Mouse (Mus musculus): Measurements from ENCODE around the gene Sost. TPM values are rescaled to one million over a fixed set of nuclear protein-coding genes. Genes with fewer than 3 reads are reported as not detected.

Sost gene
- polyA plus RNA-seq, 1 experiment from 2014 or later = not detected

- H3K36me3 ChIP-seq (ENCODE audit: control insufficient read depth, insufficient read depth, low read length) = no peaks in the 10 kb centered on the region
- H3K27me3 ChIP-seq (ENCODE audit: control insufficient read depth, insufficient read depth, low read length) = no peaks in the 10 kb centered on the region
- H3K4me2 ChIP-seq (ENCODE audit: low read length) = no peak overlapping the region
- WGBS = 89% methylated on average over 5 of the region's 5 CpGs
- H3K9ac ChIP-seq (replicated peaks; ENCODE audit: low read length) = no peak overlapping the region
- H3K9me3 ChIP-seq (ENCODE audit: control insufficient read depth, low read length) = no peaks in the 10 kb centered on the region
- DNase-seq (no peak), ATAC-seq (ENCODE audit: low FRiP score, low TSS enrichment) (no peak)
- H3K27ac ChIP-seq (replicated peaks; ENCODE audit: low read depth, low read length) = no peak overlapping the region
- no peak overlapping the region for H3K4me3 ChIP-seq (replicated peaks; ENCODE audit: low read depth, low read length)
- peaks cover 10% of the 10 kb centered on the region for H3K4me1 ChIP-seq (ENCODE audit: control insufficient read depth, insufficient read depth, low read length)
Observed at GRCm38 (mm10) chr11:101979140-101979539, 12.3 kb upstream of the Sost start.

DNA sequence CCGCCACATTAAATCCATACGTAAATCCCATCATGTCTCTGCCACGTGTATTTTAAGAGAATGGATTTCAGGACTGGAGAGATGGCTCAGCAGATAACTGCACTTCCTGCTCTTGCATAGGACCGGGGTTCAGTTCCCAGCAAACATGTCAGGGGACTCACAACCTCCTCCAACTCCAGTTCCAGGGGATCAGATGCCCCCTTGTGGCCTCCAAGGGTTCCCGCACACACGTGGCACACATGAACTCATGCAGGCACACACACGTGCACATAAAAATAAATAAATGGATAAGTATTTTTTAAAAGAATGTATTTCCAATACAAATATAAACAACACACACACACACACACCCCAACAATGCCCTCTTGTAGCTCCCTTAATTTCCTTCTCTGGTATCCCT, 10.1 kb upstream of the Sost start:
- no peak for ATAC-seq (ENCODE audit: low FRiP score, low TSS enrichment)
- no peaks in the 10 kb centered on the region for H3K9me3 ChIP-seq (ENCODE audit: control insufficient read depth, low read length)
- H3K4me2 ChIP-seq (ENCODE audit: low read length) = no peak overlapping the region
- H3K36me3 ChIP-seq (ENCODE audit: control insufficient read depth, insufficient read depth, low read length) = no peaks in the 10 kb centered on the region; the same call in 1 of the 2 replicates
- no peak overlapping the region for H3K4me3 ChIP-seq (replicated peaks; ENCODE audit: low read depth, low read length)
- no peaks in the 10 kb centered on the region for H3K27me3 ChIP-seq (ENCODE audit: control insufficient read depth, insufficient read depth, low read length)
- DNase-seq = no peak
- 98% methylated on average over 7 of the region's 7 CpGs for WGBS
- no peak overlapping the region for H3K27ac ChIP-seq (replicated peaks; ENCODE audit: low read depth, low read length)
- no peak overlapping the region for H3K9ac ChIP-seq (replicated peaks; ENCODE audit: low read length)
- no peaks in the 10 kb centered on the region for H3K4me1 ChIP-seq (ENCODE audit: control insufficient read depth, insufficient read depth, low read length)

- WGBS = 60% methylated on average over 9 of the region's 9 CpGs
- Histone ChIP-seq H3K4me2 (ENCODE audit: low read length) (no peak overlapping the region), H3K36me3 (ENCODE audit: control insufficient read depth, insufficient read depth, low read length) (no peaks in the 10 kb centered on the region; the same call in 1 of the 2 replicates), H3K27ac (replicated peaks; ENCODE audit: low read depth, low read length) (no peak overlapping the region), H3K9ac (replicated peaks; ENCODE audit: low read length) (no peak overlapping the region), H3K9me3 (ENCODE audit: control insufficient read depth, low read length) (no peaks in the 10 kb centered on the region), H3K27me3 (ENCODE audit: control insufficient read depth, insufficient read depth, low read length) (no peaks in the 10 kb centered on the region), H3K4me3 (replicated peaks; ENCODE audit: low read depth, low read length) (no peak overlapping the region), H3K4me1 (ENCODE audit: control insufficient read depth, insufficient read depth, low read length) (no peaks in the 10 kb centered on the region)
- ATAC-seq (ENCODE audit: low FRiP score, low TSS enrichment) (no peak), DNase-seq (no peak)
Observed at GRCm38 (mm10) chr11:101974923-101975322, 8.1 kb upstream of the Sost start.

DNA sequence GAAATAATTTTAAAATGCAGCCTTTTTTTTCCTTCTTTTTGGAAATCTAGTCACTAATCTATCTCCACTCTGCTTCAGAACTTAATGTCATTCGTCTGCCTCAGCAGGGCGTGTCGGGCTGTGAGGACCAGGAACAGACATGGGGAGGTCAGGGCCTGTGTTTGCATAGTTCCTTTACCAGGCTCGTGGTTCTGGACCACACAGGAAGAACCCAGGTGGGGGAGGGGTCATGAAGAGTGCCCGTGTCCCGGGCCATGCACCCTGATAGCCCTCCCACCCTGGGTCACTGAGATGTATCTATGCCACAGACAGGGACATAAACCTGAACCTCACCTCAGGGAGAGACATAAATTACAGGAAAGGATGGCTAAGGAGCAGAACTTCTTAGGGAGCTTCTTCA, 7.4 kb upstream of the Sost start:
- DNase-seq (no peak), ATAC-seq (ENCODE audit: low FRiP score, low TSS enrichment) (no peak)
- Histone ChIP-seq H3K36me3 (ENCODE audit: control insufficient read depth, insufficient read depth, low read length) (no peaks in the 10 kb centered on the region; the same call in 1 of the 2 replicates), H3K4me3 (replicated peaks; ENCODE audit: low read depth, low read length) (no peak overlapping the region), H3K27me3 (ENCODE audit: control insufficient read depth, insufficient read depth, low read length) (no peaks in the 10 kb centered on the region), H3K27ac (replicated peaks; ENCODE audit: low read depth, low read length) (no peak overlapping the region), H3K4me2 (ENCODE audit: low read length) (no peak overlapping the region), H3K9me3 (ENCODE audit: control insufficient read depth, low read length) (no peaks in the 10 kb centered on the region), H3K4me1 (ENCODE audit: control insufficient read depth, insufficient read depth, low read length) (no peaks in the 10 kb centered on the region), H3K9ac (replicated peaks; ENCODE audit: low read length) (no peak overlapping the region)
- WGBS = 63% methylated on average over 6 of the region's 6 CpGs

DNA sequence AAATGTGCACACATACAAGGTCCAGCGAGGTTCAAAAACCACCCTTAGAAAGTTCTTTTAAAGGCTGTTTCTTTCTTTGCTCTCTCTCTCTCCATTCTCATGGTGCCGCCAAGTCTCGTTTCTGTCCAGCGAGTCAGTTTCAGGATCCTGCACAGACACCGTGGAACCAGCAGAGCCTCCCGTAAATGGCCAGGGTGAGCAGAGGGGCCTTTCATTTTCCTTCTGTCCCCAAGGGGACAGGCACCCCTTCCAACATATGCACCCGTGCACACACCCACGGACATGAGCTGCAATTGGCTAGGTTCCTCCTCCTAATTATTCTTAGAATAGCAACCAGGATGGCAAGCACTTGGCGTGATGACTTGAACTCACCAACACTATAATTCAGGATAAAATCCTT, 6.7 kb upstream of the Sost start:
- Histone ChIP-seq H3K4me2 (ENCODE audit: low read length) (no peak overlapping the region), H3K36me3 (ENCODE audit: control insufficient read depth, insufficient read depth, low read length) (no peaks in the 10 kb centered on the region; the same call in 1 of the 2 replicates), H3K4me1 (ENCODE audit: control insufficient read depth, insufficient read depth, low read length) (0 out of 2 replicates have a peak, but pooled peaks cover 2% of the 10 kb centered on the region), H3K27me3 (ENCODE audit: control insufficient read depth, insufficient read depth, low read length) (no peaks in the 10 kb centered on the region), H3K9me3 (ENCODE audit: control insufficient read depth, low read length) (no peaks in the 10 kb centered on the region), H3K27ac (replicated peaks; ENCODE audit: low read depth, low read length) (no peak overlapping the region), H3K4me3 (replicated peaks; ENCODE audit: low read depth, low read length) (no peak overlapping the region), H3K9ac (replicated peaks; ENCODE audit: low read length) (no peak overlapping the region)
- DNase-seq (no peak), ATAC-seq (ENCODE audit: low FRiP score, low TSS enrichment) (no peak)
- 75% methylated on average over 9 of the region's 9 CpGs for WGBS

GRCm38 (mm10) chr11:101972651-101973050, 5.8 kb upstream of the Sost start:
- DNase-seq (no peak), ATAC-seq (ENCODE audit: low FRiP score, low TSS enrichment) (no peak)
- no peak overlapping the region for H3K4me2 ChIP-seq (ENCODE audit: low read length)
- WGBS = 98% methylated on average over 5 of the region's 5 CpGs
- H3K4me1 ChIP-seq (ENCODE audit: control insufficient read depth, insufficient read depth, low read length) = 0 out of 2 replicates have a peak, but pooled peaks cover 2% of the 10 kb centered on the region
- H3K4me3 ChIP-seq (replicated peaks; ENCODE audit: low read depth, low read length) = no peak overlapping the region
- no peak overlapping the region for H3K27ac ChIP-seq (replicated peaks; ENCODE audit: low read depth, low read length)
- no peaks in the 10 kb centered on the region; the same call in 1 of the 2 replicates for H3K27me3 ChIP-seq (ENCODE audit: control insufficient read depth, insufficient read depth, low read length)
- H3K36me3 ChIP-seq (ENCODE audit: control insufficient read depth, insufficient read depth, low read length) = no peaks in the 10 kb centered on the region; the same call in 1 of the 2 replicates
- H3K9me3 ChIP-seq (ENCODE audit: control insufficient read depth, low read length) = no peaks in the 10 kb centered on the region
- no peak overlapping the region for H3K9ac ChIP-seq (replicated peaks; ENCODE audit: low read length)

DNA sequence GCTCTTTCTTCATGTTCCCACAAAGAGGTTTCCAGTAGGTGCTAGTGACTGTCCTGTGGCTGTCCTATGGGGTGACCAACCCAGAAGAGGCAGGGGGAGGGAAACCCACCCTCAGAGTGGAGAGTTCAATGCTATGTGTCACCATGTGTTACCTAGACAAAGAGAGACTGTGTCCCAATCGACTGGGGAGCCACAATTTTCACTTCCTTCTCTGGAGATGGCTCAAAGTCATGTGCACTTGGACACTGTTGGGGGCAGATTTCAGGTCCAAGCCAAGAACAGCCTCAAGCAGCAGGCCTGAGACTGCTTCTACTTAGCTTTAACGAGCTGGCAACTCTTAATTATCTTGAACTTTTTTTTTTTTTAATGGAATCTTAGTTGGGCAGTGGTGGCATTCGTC, 5.3 kb upstream of the Sost start:
- no peak overlapping the region for H3K27ac ChIP-seq (replicated peaks; ENCODE audit: low read depth, low read length)
- no peak overlapping the region for H3K4me3 ChIP-seq (replicated peaks; ENCODE audit: low read depth, low read length)
- ATAC-seq (ENCODE audit: low FRiP score, low TSS enrichment) (no peak), DNase-seq (no peak)
- no peaks in the 10 kb centered on the region; the same call in 1 of the 2 replicates for H3K27me3 ChIP-seq (ENCODE audit: control insufficient read depth, insufficient read depth, low read length)
- H3K36me3 ChIP-seq (ENCODE audit: control insufficient read depth, insufficient read depth, low read length) = no peaks in the 10 kb centered on the region; the same call in 1 of the 2 replicates
- 0 out of 2 replicates have a peak, but pooled peaks cover 2% of the 10 kb centered on the region for H3K4me1 ChIP-seq (ENCODE audit: control insufficient read depth, insufficient read depth, low read length)
- H3K4me2 ChIP-seq (ENCODE audit: low read length) = no peak overlapping the region
- WGBS = 83% methylated on average over 3 of the region's 3 CpGs
- no peak overlapping the region for H3K9ac ChIP-seq (replicated peaks; ENCODE audit: low read length)
- no peaks in the 10 kb centered on the region for H3K9me3 ChIP-seq (ENCODE audit: control insufficient read depth, low read length)

GRCm38 (mm10) chr11:101971410-101971809, 4.6 kb upstream of the Sost start:
- H3K27me3 ChIP-seq (ENCODE audit: control insufficient read depth, insufficient read depth, low read length) = no peaks in the 10 kb centered on the region; the same call in 1 of the 2 replicates
- no peak overlapping the region for H3K4me3 ChIP-seq (replicated peaks; ENCODE audit: low read depth, low read length)
- H3K9ac ChIP-seq (replicated peaks; ENCODE audit: low read length) = no peak overlapping the region
- ATAC-seq (ENCODE audit: low FRiP score, low TSS enrichment) = no peak
- H3K4me2 ChIP-seq (ENCODE audit: low read length) = no peak overlapping the region
- no peak for DNase-seq
- H3K36me3 ChIP-seq (ENCODE audit: control insufficient read depth, insufficient read depth, low read length) = no peaks in the 10 kb centered on the region; the same call in 1 of the 2 replicates
- no peaks in the 10 kb centered on the region for H3K9me3 ChIP-seq (ENCODE audit: control insufficient read depth, low read length)
- no peak overlapping the region for H3K27ac ChIP-seq (replicated peaks; ENCODE audit: low read depth, low read length)
- 36% methylated on average over 3 of the region's 3 CpGs for WGBS
- H3K4me1 ChIP-seq (ENCODE audit: control insufficient read depth, insufficient read depth, low read length) = 0 out of 2 replicates have a peak, but pooled peaks cover 2% of the 10 kb centered on the region

- Histone ChIP-seq H3K27ac (replicated peaks; ENCODE audit: low read depth, low read length) (no peak overlapping the region), H3K4me1 (ENCODE audit: control insufficient read depth, insufficient read depth, low read length) (0 out of 2 replicates have a peak, but pooled peaks cover 2% of the 10 kb centered on the region), H3K4me3 (replicated peaks; ENCODE audit: low read depth, low read length) (no peak overlapping the region), H3K27me3 (ENCODE audit: control insufficient read depth, insufficient read depth, low read length) (peaks cover 11% of the 10 kb centered on the region), H3K4me2 (ENCODE audit: low read length) (no peak overlapping the region), H3K9me3 (ENCODE audit: control insufficient read depth, low read length) (no peaks in the 10 kb centered on the region), H3K36me3 (ENCODE audit: control insufficient read depth, insufficient read depth, low read length) (no peaks in the 10 kb centered on the region; the same call in 1 of the 2 replicates), H3K9ac (replicated peaks; ENCODE audit: low read length) (no peak overlapping the region)
- DNase-seq = no peak
- no peak for ATAC-seq (ENCODE audit: low FRiP score, low TSS enrichment)
- 81% methylated on average over 13 of the region's 13 CpGs for WGBS
Observed at GRCm38 (mm10) chr11:101969835-101970234, 3.0 kb upstream of the Sost start.
